Mouse (Mus musculus) spleen, adult 2 months (tissue): Measurements from ENCODE around the gene Sumo2. TPM values are rescaled to one million over a fixed set of nuclear protein-coding genes. Genes with fewer than 3 reads are reported as not detected.
A peak's percentile ranks its signal among the peaks of the same experiment; 100 is the strongest.
"Not testable (repeated sequence)": the region's sequence is repeated elsewhere in the genome, so short reads cannot be mapped to it uniquely, and the experiment has no call there.

Experiments used
- DNase-seq, 2 experiments: peaks; one replicate each; pipeline versions ENCODE4 v3.0.0 to v3.0.0-alpha.2; 2012 to 2021; ENCODE audit warnings: low spot score in 2 of 2, low read depth in 1 of 2
- H3K27ac ChIP-seq: fragments of 200-500 bp; 2 replicates; pipeline ENCODE4 v1.5.1; 2012; ENCODE audit warnings: low read length, inconsistent platforms; ENCODE audit not compliant: insufficient read depth
- H3K27me3 ChIP-seq: fragments of 200-500 bp; 2 replicates; pipeline ENCODE4 v1.6.1; 2012; ENCODE audit warnings: mild to moderate bottlenecking, moderate library complexity, low read length, inconsistent platforms; ENCODE audit not compliant: control insufficient read depth, insufficient read depth
- H3K36me3 ChIP-seq: fragments of 200-500 bp; 2 replicates; pipeline ENCODE4 v1.6.1; 2012; ENCODE audit warnings: mild to moderate bottlenecking, low read length, inconsistent platforms; ENCODE audit not compliant: control insufficient read depth, insufficient read depth
- H3K4me1 ChIP-seq: fragments of 200-500 bp; 2 replicates; pipeline ENCODE4 v1.6.1; 2011; ENCODE audit warnings: inconsistent platforms; ENCODE audit not compliant: control insufficient read depth, insufficient read depth, insufficient read length
- H3K4me3 ChIP-seq: fragments of 200-500 bp; 2 replicates; pipeline ENCODE4 v1.5.1; 2011; ENCODE audit warnings: mild to moderate bottlenecking, inconsistent platforms; ENCODE audit not compliant: insufficient read depth, insufficient read length; ENCODE audit errors: extremely low read depth
- CTCF ChIP-seq: fragments of 200-500 bp; IDR thresholded peaks from 2 replicates; pipeline ENCODE4 v1.5.1; 2011; ENCODE audit warnings: mild to moderate bottlenecking, inconsistent platforms; ENCODE audit not compliant: insufficient read depth, insufficient read length, insufficient replicate concordance; ENCODE audit errors: extremely low read depth
- POLR2A ChIP-seq: fragments of 200-500 bp; IDR thresholded peaks from 2 replicates; pipeline ENCODE4 v1.6.1; 2011; ENCODE audit warnings: low read depth, low read length, inconsistent platforms
- WGBS: fragments of 180-500 bp; shearing (Covaris S2); methylation state at CpG from one replicate; pipeline ENCODE4 v1.1.7; 2018; 5-methylcytosine and 5-hydroxymethylcytosine counted together
- polyA plus RNA-seq: library from polyadenylated mRNA; depleted of rRNA; stranded (reverse); fragments of >200 nt; gene quantifications from 2 replicates; pipeline ENCODE4 v1.2.3, GENCODE M21; 2012

Gene Sumo2
- polyA plus RNA-seq, 1 experiment, result 28.3 TPM

- DNase-seq, result peak; percentile 36 to 58
- Histone ChIP-seq H3K27ac (peak overlapping the region; percentile 98), H3K36me3 (peaks cover 18% of the 10 kb centered on the region), H3K4me3 (peak overlapping the region; percentile 70), H3K4me1 (peaks cover 7% of the 10 kb centered on the region; the same call in 1 of the 2 replicates), H3K27me3 (no peaks in the 10 kb centered on the region)
- TF ChIP-seq CTCF, result no peak
- no peak for TF ChIP-seq POLR2A
- 1% methylated on average over 80 of the region's 84 CpGs for WGBS
Measured at GRCm38 (mm10) chr11:115535401-115536037, 557 bp downstream of the Sumo2 start.

DNA sequence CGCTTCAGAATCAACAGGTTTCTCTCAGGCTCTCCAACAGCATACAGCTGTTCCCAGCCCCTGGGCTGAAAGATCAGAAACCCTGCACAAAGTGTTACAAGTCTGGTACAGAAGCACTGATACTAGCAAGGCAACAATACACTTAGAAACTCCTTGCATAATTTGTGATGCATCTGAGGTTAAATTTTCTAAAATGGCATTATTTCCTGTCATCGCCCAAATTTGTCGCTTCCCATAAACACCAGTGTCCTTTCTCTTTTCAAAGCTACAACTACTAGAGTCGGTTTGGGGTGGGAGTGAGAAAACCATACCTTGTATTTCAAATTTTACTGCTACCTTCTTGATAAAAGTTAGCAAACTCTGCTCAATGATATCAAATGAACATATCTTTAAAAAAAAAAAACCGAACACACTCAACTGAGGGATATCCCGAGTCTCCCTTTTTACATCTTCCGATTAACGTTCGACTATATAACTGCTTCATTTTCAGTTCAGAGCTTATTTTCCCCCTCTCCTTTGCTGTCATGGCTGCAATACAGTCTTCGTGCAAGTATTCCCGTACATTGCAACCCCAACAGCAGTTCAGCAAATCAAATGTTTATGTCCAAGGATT is 1.2 kb downstream of the Sumo2 start:
- Histone ChIP-seq H3K4me3 (peak overlapping the region; percentile 70), H3K27me3 (no peaks in the 10 kb centered on the region), H3K36me3 (peaks cover 21% of the 10 kb centered on the region), H3K27ac (peak overlapping the region; percentile 98), H3K4me1 (peaks cover 7% of the 10 kb centered on the region; the same call in 1 of the 2 replicates)
- 2% methylated on average over 11 of the region's 11 CpGs for WGBS
- DNase-seq, result no peak
- TF ChIP-seq CTCF (no peak), POLR2A (no peak)

DNA sequence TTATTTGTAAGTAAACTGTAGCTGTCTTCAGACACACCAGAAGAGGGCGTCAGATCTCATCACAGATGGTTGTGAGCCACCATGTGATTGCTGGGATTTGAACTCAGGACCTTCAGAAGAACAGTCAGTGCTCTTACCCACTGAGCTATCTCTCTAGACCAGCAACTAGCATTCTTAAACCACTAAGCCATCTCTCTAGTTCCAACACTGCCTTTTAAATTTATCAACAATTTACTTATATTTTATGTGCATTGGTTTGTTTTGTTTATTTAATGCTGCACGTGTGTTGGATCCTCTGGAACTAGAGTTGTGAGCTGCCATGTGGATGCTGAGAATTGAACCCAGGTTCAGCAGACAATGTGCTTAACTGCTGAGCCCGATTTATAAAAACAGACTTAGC is 9.6 kb downstream of the Sumo2 start:
- not testable (repeated sequence) for H3K27ac ChIP-seq, H3K4me3 ChIP-seq, H3K27me3 ChIP-seq, DNase-seq, H3K4me1 ChIP-seq
- H3K36me3 ChIP-seq, result peaks cover 39% of the 10 kb centered on the region
- WGBS, result 92% methylated on average over 3 of the region's 3 CpGs

DNA sequence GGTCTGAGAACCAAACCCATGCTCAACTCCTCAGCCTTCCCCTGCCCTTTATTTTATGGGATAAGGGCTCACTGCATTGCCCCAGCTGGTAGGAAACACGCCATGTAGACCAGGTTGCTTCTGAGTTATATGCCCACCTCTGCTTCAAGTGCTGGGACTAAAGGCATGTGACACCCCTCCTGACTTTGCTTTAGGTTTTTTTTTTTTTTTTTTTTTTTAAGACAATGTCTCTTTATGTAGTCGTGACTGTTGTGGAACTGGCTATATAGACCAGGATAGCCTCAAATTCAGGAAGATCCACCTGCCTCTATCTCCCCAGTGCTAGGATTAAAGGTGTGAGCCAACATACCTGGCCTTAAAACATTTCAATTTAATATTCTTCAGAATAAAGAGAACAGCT is 13.4 kb downstream of the Sumo2 start:
- H3K4me1 ChIP-seq, result no peaks in the 10 kb centered on the region
- H3K27ac ChIP-seq, result no peak overlapping the region
- TF ChIP-seq CTCF (no peak), POLR2A (no peak)
- DNase-seq, result no peak
- peaks cover 29% of the 10 kb centered on the region for H3K36me3 ChIP-seq
- 90% methylated on average over 2 of the region's 2 CpGs for WGBS
- H3K4me3 ChIP-seq, result no peak overlapping the region
- no peaks in the 10 kb centered on the region for H3K27me3 ChIP-seq

- no peaks in the 10 kb centered on the region for H3K27me3 ChIP-seq
- H3K4me1 ChIP-seq, result no peaks in the 10 kb centered on the region
- H3K4me3 ChIP-seq, result no peak overlapping the region
- no peak overlapping the region for H3K27ac ChIP-seq
- 93% methylated on average over 2 of the region's 2 CpGs for WGBS
- TF ChIP-seq POLR2A (no peak), CTCF (no peak)
- H3K36me3 ChIP-seq, result peaks cover 25% of the 10 kb centered on the region
- DNase-seq, result no peak
Measured at GRCm38 (mm10) chr11:115522238-115522637, 13.8 kb downstream of the Sumo2 start.

GRCm38 (mm10) chr11:115521080-115521479 is 15.0 kb downstream of the Sumo2 start:
- no peak overlapping the region for H3K27ac ChIP-seq
- H3K4me3 ChIP-seq, result no peak overlapping the region
- no peaks in the 10 kb centered on the region for H3K4me1 ChIP-seq
- H3K36me3 ChIP-seq, result peaks cover 18% of the 10 kb centered on the region
- TF ChIP-seq CTCF (no peak), POLR2A (no peak)
- DNase-seq, result no peak
- WGBS, result 84% methylated on average over 4 of the region's 4 CpGs
- no peaks in the 10 kb centered on the region for H3K27me3 ChIP-seq

DNA sequence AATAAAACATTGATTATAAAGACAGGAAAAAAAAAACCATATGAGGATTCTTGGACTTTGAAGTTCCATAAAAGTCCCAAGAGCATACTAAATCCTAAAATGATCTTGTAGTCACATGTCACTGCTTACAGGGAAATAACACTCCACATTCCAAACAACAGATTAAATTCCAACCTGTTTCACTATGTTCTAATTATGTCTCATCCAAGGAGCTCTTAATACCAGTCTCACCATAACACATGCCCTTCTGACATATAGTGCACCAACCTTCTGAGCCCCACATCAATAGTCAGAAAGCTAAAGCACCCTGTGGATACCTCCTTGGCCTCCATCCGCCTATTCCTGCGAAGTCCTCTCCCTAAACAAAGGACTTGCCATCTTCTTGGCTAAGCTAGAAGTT is 15.9 kb downstream of the Sumo2 start:
- TF ChIP-seq CTCF (no peak), POLR2A (no peak)
- 96% methylated on average over 2 of the region's 2 CpGs for WGBS

More for the DNA sequence above, 15.9 kb downstream of the Sumo2 start:
- H3K4me3 ChIP-seq, result no peak overlapping the region
- DNase-seq, result no peak
- H3K36me3 ChIP-seq, result peaks cover 12% of the 10 kb centered on the region
- no peak overlapping the region for H3K27ac ChIP-seq
- no peaks in the 10 kb centered on the region; the same call in 1 of the 2 replicates for H3K4me1 ChIP-seq
- no peaks in the 10 kb centered on the region for H3K27me3 ChIP-seq
